Mouse (Mus musculus) yolk sac, embryonic 10.5 days (tissue): ENCODE results near the gene Cars.
A peak's percentile ranks its signal among the peaks of the same experiment; 100 is the strongest.
"Not testable (repeated sequence)": the region's sequence is repeated elsewhere in the genome, so short reads cannot be mapped to it uniquely, and the experiment has no call there.

ENCODE experiments used
- DNase-seq: peaks from one replicate; pipeline ENCODE4 v3.0.0-alpha.2; 2017; ENCODE audit warnings: low spot score

The Cars gene

GRCm38 (mm10) chr7:143599428-143600230 is at the start of gene Cars:
Gene Cars, minus strand, starts transcription at chr7:143600090.
- DNase-seq, result peak; percentile 97

GRCm38 (mm10) chr7:143649034-143649768 is 49.3 kb upstream of the Cars start, which contains the start of gene Tnfrsf22:
Gene Tnfrsf22, minus strand, starts transcription at chr7:143649661.
- DNase-seq, result peak; percentile 68

- DNase-seq, result not testable (repeated sequence)
These were observed 44.1 kb upstream of the Cars start for GRCm38 (mm10) chr7:143643949-143644348.

GRCm38 (mm10) chr7:143636674-143637073 is 36.8 kb upstream of the Cars start:
- no peak for DNase-seq

- no peak for DNase-seq
These were observed 31.6 kb upstream of the Cars start for GRCm38 (mm10) chr7:143631503-143631902.

- no peak for DNase-seq
These were observed 29.6 kb upstream of the Cars start for GRCm38 (mm10) chr7:143629501-143629900.

- no peak for DNase-seq
These were observed 28.6 kb upstream of the Cars start, which contains the start of gene Tnfrsf26 for GRCm38 (mm10) chr7:143628540-143628939. Gene Tnfrsf26, minus strand, starts transcription at chr7:143628722.

GRCm38 (mm10) chr7:143627555-143628286 is 27.8 kb upstream of the Cars start:
- DNase-seq, result no peak

- DNase-seq, result no peak
These were observed 26.3 kb upstream of the Cars start for GRCm38 (mm10) chr7:143626178-143626577.

GRCm38 (mm10) chr7:143625151-143625550 is 25.3 kb upstream of the Cars start:
- DNase-seq, result no peak

- no peak for DNase-seq
These were observed 24.7 kb upstream of the Cars start for GRCm38 (mm10) chr7:143624561-143624960.

GRCm38 (mm10) chr7:143620951-143621350 is 21.1 kb upstream of the Cars start:
- no peak for DNase-seq

GRCm38 (mm10) chr7:143614404-143615135 is 14.7 kb upstream of the Cars start:
- DNase-seq, result no peak

- DNase-seq, result no peak
These were observed 12.3 kb upstream of the Cars start for GRCm38 (mm10) chr7:143612215-143612614.

- no peak for DNase-seq
These were observed 5.4 kb upstream of the Cars start for GRCm38 (mm10) chr7:143605321-143605720.

GRCm38 (mm10) chr7:143604889-143605288 is 5.0 kb upstream of the Cars start:
- DNase-seq, result no peak

- DNase-seq, result no peak
These were observed 1.8 kb upstream of the Cars start for GRCm38 (mm10) chr7:143601705-143602104.

- no peak for DNase-seq
These were observed 396 bp upstream of the Cars start for GRCm38 (mm10) chr7:143600231-143600740.

- DNase-seq, result no peak
These were observed 5.0 kb downstream of the Cars start for GRCm38 (mm10) chr7:143594865-143595264.

- DNase-seq, result no peak
These were observed 7.6 kb downstream of the Cars start for GRCm38 (mm10) chr7:143592255-143592654.

GRCm38 (mm10) chr7:143588006-143588405 is 11.9 kb downstream of the Cars start:
- DNase-seq, result no peak
